Mouse (Mus musculus): Measurements from ENCODE around the gene Slc28a3.

DNA sequence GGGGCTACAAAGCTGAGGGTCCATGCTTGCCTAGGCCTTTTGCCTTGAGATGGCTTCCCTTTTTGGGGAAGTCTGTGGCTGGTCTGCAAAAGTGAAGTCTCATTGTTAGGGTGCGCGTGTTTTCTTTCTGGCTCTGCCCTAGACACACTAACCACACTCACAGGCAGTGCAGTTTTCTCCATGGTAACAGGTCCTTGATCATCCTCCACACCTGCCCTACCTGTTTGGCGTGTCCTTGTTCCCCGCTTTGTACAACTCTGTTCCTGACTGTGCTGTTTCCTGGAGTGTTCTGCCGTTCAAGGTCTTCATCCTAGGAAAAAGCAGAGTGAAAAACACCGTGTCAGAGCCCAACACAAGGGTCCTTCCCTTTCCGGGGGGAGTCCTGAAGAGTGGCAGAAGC lies 22.7 kb downstream of the Slc28a3 start:
- TF ChIP-seq POLR2A (IDR thresholded peaks at IDR 0.05; ENCODE audit: low read depth, low read length) (no peak), CTCF (IDR thresholded peaks at IDR 0.05; ENCODE audit: extremely low read depth, insufficient read depth, insufficient read length, insufficient replicate concordance) (no peak)
